Mouse (Mus musculus) cerebellum, adult 2 months (tissue): ENCODE measurements around the gene Pvalb.

Source experiments
- CTCF ChIP-seq: fragments of 200-500 bp; IDR thresholded peaks from 2 replicates; pipeline ENCODE4 v1.5.1; 2011; ENCODE audit warnings: low read depth, mild to moderate bottlenecking, control low read depth, low read length, moderate library complexity, borderline replicate concordance; ENCODE audit not compliant: insufficient read depth
- POLR2A ChIP-seq: fragments of 200-500 bp; IDR thresholded peaks from 2 replicates; pipeline ENCODE4 v1.6.1; 2011; ENCODE audit warnings: low read length, control low read depth, borderline replicate concordance; ENCODE audit not compliant: insufficient read depth

DNA sequence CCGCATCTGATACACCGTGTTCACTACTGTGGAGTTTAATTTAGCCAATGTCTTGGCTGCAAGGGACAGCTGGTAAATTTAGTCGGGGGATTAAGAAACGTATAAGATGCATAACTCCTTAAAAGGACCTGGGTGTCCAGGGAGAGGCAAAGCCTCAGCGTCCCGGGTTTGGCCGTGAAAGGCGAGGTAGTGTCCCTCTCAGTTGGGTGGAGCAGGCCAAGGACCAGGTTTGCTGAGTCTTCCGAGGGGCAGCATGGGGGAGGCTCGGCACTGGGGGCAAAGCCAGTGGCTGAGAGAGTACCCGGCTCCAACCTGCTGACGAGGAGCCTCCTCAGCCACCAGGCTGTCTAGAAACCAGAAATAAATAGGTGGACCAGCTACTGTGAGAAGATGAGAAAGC is 21.6 kb upstream of the Pvalb start:
- TF ChIP-seq CTCF (no peak), POLR2A (no peak)
